Mouse (Mus musculus) liver, embryonic 11.5 days (tissue): Measurements from ENCODE around the gene Lsp1. TPM values are rescaled to one million over a fixed set of nuclear protein-coding genes. Genes with fewer than 3 reads are reported as not detected.

Experiments
- ATAC-seq: fragments of 200-750 bp; cut with Nextera tagmentation; replicated peaks from 2 replicates; pipeline ENCODE4 v1.8.0; 2017; ENCODE audit warnings: moderate number of reproducible peaks, mild to moderate bottlenecking, moderate TSS enrichment, moderate library complexity; ENCODE audit not compliant: low FRiP score
- DNase-seq: peaks from one replicate; pipeline ENCODE4 v3.0.0-alpha.2; 2017; ENCODE audit warnings: low spot score
- H3K27ac ChIP-seq: fragments of 300-500 bp; sonication (generic); 2 replicates; pipeline ENCODE4 v1.5.1; 2014; ENCODE audit warnings: mild to moderate bottlenecking, low read depth, low read length, control low read depth
- H3K27me3 ChIP-seq: fragments of 300-500 bp; sonication (generic); replicated peaks from 2 replicates; pipeline ENCODE4 v1.6.1; 2014; ENCODE audit warnings: low read length, mixed read lengths; ENCODE audit not compliant: control insufficient read depth, insufficient read depth
- H3K36me3 ChIP-seq: fragments of 300-500 bp; sonication (generic); 2 replicates; pipeline ENCODE4 v1.6.1; 2014; ENCODE audit warnings: mild to moderate bottlenecking, low read length, moderate library complexity, mixed read lengths; ENCODE audit not compliant: control insufficient read depth, insufficient read depth
- H3K4me1 ChIP-seq: fragments of 300-500 bp; sonication (generic); replicated peaks from 2 replicates; pipeline ENCODE4 v1.6.1; 2014; ENCODE audit warnings: low read length, mixed read lengths; ENCODE audit not compliant: control insufficient read depth, insufficient read depth
- H3K4me2 ChIP-seq: fragments of 300-500 bp; sonication (generic); 2 replicates; pipeline ENCODE4 v1.6.1; 2014; ENCODE audit warnings: mild to moderate bottlenecking, control low read depth, moderate library complexity
- H3K4me3 ChIP-seq: fragments of 300-500 bp; sonication (generic); 2 replicates; pipeline ENCODE4 v1.5.1; 2014; ENCODE audit warnings: low read depth, low read length, control low read depth
- H3K9ac ChIP-seq: fragments of 300-500 bp; sonication (generic); 2 replicates; pipeline ENCODE4 v1.6.1; 2014; ENCODE audit warnings: low read depth, low read length, control low read depth
- H3K9me3 ChIP-seq: fragments of 300-500 bp; sonication (generic); 2 replicates; pipeline ENCODE4 v1.6.1; 2016; ENCODE audit warnings: low read length, inconsistent platforms, mixed read lengths; ENCODE audit not compliant: control insufficient read depth
- whole genome bisulfite sequencing: fragments of 180-500 bp; shearing (Covaris S2); extraction: QIAGEN DNeasy Blood & Tissue Kit; methylation state at CpG from one replicate; pipeline ENCODE4 v1.1.7; 2014; 5-methylcytosine and 5-hydroxymethylcytosine counted together
- polyA plus RNA-seq: library from polyadenylated mRNA; unstranded; fragments of >200 nt; fragmentation: Nextera tagmentation; extraction: Ambion mirVana; gene quantifications from 2 replicates; pipeline ENCODE4 v1.2.1, GENCODE M21; 2014

The Lsp1 gene
- polyA plus RNA-seq, 1 experiment from 2014 or later = 19.2 TPM

GRCm38 (mm10) chr7:142480661-142481060 is 20.1 kb downstream of the Lsp1 start:
- Histone ChIP-seq H3K4me1 (peaks cover 26% of the 10 kb centered on the region), H3K4me2 (no peak overlapping the region), H3K36me3 (no peaks in the 10 kb centered on the region), H3K4me3 (no peak overlapping the region), H3K9ac (no peak overlapping the region), H3K9me3 (no peaks in the 10 kb centered on the region), H3K27ac (peak overlapping the region; percentile 84), H3K27me3 (peaks cover 4% of the 10 kb centered on the region; the same call in 1 of the 2 replicates)
- ATAC-seq = no peak
- no peak for DNase-seq
- WGBS = 91% methylated on average over 3 of the region's 3 CpGs

GRCm38 (mm10) chr7:142481186-142481567 is 20.6 kb downstream of the Lsp1 start:
- no peaks in the 10 kb centered on the region for H3K9me3 ChIP-seq
- peak overlapping the region; percentile 56 for H3K9ac ChIP-seq
- H3K27me3 ChIP-seq = peaks cover 7% of the 10 kb centered on the region; the same call in 1 of the 2 replicates
- no peak overlapping the region for H3K4me3 ChIP-seq
- peak overlapping the region; percentile 84 for H3K27ac ChIP-seq
- no peaks in the 10 kb centered on the region for H3K36me3 ChIP-seq
- 8% methylated on average over 5 of the region's 5 CpGs for WGBS
- H3K4me1 ChIP-seq = peaks cover 26% of the 10 kb centered on the region
- peak overlapping the region; percentile 54 for H3K4me2 ChIP-seq
- ATAC-seq (0 out of 2 replicates have a peak, but pooled peaks have one; percentile 4), DNase-seq (peak; percentile 72)

DNA sequence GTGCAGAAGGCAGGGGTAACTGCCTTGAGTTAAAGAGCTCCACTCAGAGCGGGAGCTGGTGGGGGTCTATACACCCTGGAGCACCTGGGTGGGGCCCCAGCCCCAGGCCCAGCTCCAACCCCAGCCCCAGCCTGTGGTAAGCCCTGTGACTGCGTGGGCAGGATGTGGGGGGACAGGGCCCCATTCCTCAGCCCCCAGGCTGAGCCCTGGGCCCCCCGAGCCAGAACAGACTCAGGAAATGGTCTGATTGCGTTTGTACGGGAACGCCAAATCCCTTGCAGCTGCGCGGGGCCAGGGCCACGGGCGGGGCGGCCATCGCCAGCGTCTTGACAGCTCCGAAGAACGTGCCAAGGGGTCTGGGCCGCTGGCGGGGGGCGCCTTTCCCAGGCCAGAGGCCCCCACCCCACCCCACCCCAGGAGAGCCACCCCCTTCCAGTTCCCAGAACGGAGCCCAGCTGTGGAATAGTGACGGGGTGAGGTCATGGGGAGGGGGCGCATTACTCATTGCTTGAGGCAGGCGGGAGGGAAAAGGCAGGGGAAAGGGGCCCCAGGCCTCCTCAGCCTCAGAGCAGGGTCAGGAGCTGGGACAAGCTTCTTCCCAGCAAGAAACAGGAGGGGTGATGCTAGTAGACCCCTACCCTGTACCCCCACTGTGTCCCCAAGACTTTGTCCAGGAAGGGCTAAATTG is 21.1 kb downstream of the Lsp1 start:
- H3K4me1 ChIP-seq = peaks cover 26% of the 10 kb centered on the region
- peaks cover 9% of the 10 kb centered on the region; the same call in 1 of the 2 replicates for H3K27me3 ChIP-seq
- peak overlapping the region; percentile 56 for H3K9ac ChIP-seq
- H3K9me3 ChIP-seq = no peaks in the 10 kb centered on the region
- no peaks in the 10 kb centered on the region for H3K36me3 ChIP-seq
- DNase-seq (peak; percentile 63), ATAC-seq (peak; percentile 44; the same call in 1 of the 2 replicates)
- WGBS = 8% methylated on average over 22 of the region's 22 CpGs
- peak overlapping the region; percentile 84 for H3K27ac ChIP-seq
- H3K4me3 ChIP-seq = 0 out of 2 replicates have a peak overlapping the region, but pooled peaks have one; percentile 8
- peak overlapping the region; percentile 54 for H3K4me2 ChIP-seq

DNA sequence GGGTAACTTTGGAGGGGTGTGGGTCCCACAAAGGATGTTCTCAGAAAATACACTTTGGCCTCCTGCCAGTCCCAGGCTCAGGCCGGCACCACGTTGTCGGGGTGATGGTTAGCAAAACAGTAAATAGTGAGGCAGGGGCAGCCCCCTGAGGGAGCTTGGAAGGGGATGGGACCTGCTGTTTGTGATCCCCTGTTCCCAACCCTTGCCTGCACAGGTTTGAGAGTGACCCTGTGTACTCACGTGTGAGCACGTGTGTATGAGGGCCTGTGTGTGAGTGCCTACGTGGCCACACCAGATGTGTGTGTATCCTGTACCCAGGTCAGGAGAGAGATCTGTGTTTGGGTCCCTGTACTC is 21.6 kb downstream of the Lsp1 start:
- Histone ChIP-seq H3K9ac (peak overlapping the region; percentile 56; the same call in 1 of the 2 replicates), H3K4me1 (peaks cover 29% of the 10 kb centered on the region), H3K36me3 (no peaks in the 10 kb centered on the region), H3K27me3 (peaks cover 9% of the 10 kb centered on the region; the same call in 1 of the 2 replicates), H3K4me3 (no peak overlapping the region), H3K27ac (peak overlapping the region; percentile 84), H3K4me2 (peak overlapping the region; percentile 54), H3K9me3 (no peaks in the 10 kb centered on the region)
- ATAC-seq = no peak
- 36% methylated on average over 6 of the region's 6 CpGs for WGBS
- no peak for DNase-seq

- peaks cover 29% of the 10 kb centered on the region for H3K4me1 ChIP-seq
- ATAC-seq (no peak), DNase-seq (no peak)
- H3K4me2 ChIP-seq = no peak overlapping the region
- H3K27ac ChIP-seq = peak overlapping the region; percentile 84
- H3K9me3 ChIP-seq = no peaks in the 10 kb centered on the region
- H3K4me3 ChIP-seq = no peak overlapping the region
- H3K27me3 ChIP-seq = peaks cover 9% of the 10 kb centered on the region; the same call in 1 of the 2 replicates
- H3K36me3 ChIP-seq = no peaks in the 10 kb centered on the region
- no peak overlapping the region for H3K9ac ChIP-seq
- 55% methylated on average over 11 of the region's 11 CpGs for WGBS
Measured at GRCm38 (mm10) chr7:142483136-142483535, 22.5 kb downstream of the Lsp1 start.

DNA sequence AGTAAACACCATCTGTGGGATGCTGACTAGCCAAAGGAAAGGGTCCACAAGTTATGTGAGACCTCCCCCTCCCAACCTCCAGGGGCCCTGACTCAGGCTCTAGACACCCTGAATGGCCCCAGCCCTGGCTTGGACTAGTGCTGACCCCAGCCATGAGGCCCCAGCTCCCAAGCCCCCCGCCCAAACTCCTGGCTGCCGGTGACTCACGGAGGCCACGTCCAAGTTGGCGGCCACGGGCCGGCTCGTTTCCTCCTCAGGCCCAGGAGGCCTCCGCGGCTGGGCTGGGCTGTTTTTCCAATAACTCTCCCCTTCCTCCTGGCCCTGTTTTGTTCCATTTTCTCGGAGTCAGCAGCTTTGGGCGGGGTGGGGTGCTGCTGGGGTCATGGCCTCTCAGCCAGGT is 24.2 kb downstream of the Lsp1 start:
- WGBS = 64% methylated on average over 12 of the region's 12 CpGs
- Histone ChIP-seq H3K27me3 (peaks cover 9% of the 10 kb centered on the region; the same call in 1 of the 2 replicates), H3K36me3 (no peaks in the 10 kb centered on the region), H3K4me3 (no peak overlapping the region), H3K27ac (no peak overlapping the region), H3K4me2 (no peak overlapping the region), H3K4me1 (peaks cover 29% of the 10 kb centered on the region), H3K9ac (no peak overlapping the region), H3K9me3 (no peaks in the 10 kb centered on the region)
- ATAC-seq (no peak), DNase-seq (no peak)

DNA sequence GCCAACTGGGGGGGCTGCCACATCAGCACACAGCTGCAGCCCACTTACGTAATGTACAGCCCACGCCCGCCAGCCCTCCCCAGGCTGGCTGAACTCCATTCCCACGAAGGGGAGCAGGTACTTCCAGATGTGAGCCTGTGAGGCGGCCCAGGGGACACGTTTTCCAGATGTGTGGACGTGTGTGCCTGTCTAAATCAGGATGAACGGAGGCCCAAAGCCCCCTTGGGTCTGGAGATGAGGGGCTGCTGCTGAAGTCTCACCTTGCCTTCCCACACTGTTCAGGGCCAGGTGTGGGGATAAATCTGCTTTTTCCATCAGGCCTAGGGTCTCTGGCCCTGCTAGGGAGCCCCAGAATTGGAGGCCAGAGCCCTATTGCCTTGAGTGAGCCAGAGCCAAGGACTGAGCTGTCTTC is 26.1 kb downstream of the Lsp1 start:
- peak overlapping the region; percentile 46; the same call in 1 of the 2 replicates for H3K27ac ChIP-seq
- H3K36me3 ChIP-seq = no peaks in the 10 kb centered on the region
- WGBS = 69% methylated on average over 8 of the region's 8 CpGs
- H3K4me1 ChIP-seq = peaks cover 19% of the 10 kb centered on the region
- H3K4me2 ChIP-seq = no peak overlapping the region
- no peak for ATAC-seq
- no peak for DNase-seq
- H3K9me3 ChIP-seq = no peaks in the 10 kb centered on the region
- no peak overlapping the region for H3K4me3 ChIP-seq
- H3K27me3 ChIP-seq = peaks cover 9% of the 10 kb centered on the region; the same call in 1 of the 2 replicates
- H3K9ac ChIP-seq = no peak overlapping the region

GRCm38 (mm10) chr7:142487341-142487859 is 26.8 kb downstream of the Lsp1 start:
- H3K27me3 ChIP-seq = 0 out of 2 replicates have a peak, but pooled peaks cover 5% of the 10 kb centered on the region
- WGBS = 35% methylated on average over 9 of the region's 9 CpGs
- ATAC-seq (peak; percentile 24; the same call in 1 of the 2 replicates), DNase-seq (peak; percentile 54)
- no peaks in the 10 kb centered on the region for H3K9me3 ChIP-seq
- no peak overlapping the region for H3K4me2 ChIP-seq
- H3K4me3 ChIP-seq = no peak overlapping the region
- H3K36me3 ChIP-seq = no peaks in the 10 kb centered on the region
- H3K27ac ChIP-seq = no peak overlapping the region
- no peak overlapping the region for H3K9ac ChIP-seq
- H3K4me1 ChIP-seq = peaks cover 13% of the 10 kb centered on the region
